Mouse (Mus musculus): ENCODE measurements at regions not wholly inside any gene's neighbourhood (a gene's known extent, or its start where the extent isn't known, plus 50 kb on each side); places are given as distances from the start of the nearest gene placed in this dataset.

- H3K27ac ChIP-seq (ENCODE audit: low read depth) = no peak overlapping the region
- H3K9me3 ChIP-seq (ENCODE audit: low read length) = no peaks in the 10 kb centered on the region
- peaks cover 20% of the 10 kb centered on the region for H3K4me1 ChIP-seq (ENCODE audit: insufficient read depth)
- WGBS (ENCODE audit: insufficient replicate concordance) = 78% methylated on average over 12 of the region's 12 CpGs
- H3K27me3 ChIP-seq (ENCODE audit: insufficient read depth, low read length) = no peaks in the 10 kb centered on the region
- no peak overlapping the region for H3K9ac ChIP-seq (replicated peaks)
- ATAC-seq = no peak
- DNase-seq = peak; percentile 38
- H3K4me3 ChIP-seq (ENCODE audit: low read depth, low read length) = no peak overlapping the region
- no peaks in the 10 kb centered on the region for H3K36me3 ChIP-seq (replicated peaks; ENCODE audit: insufficient read depth, low read length)
- no peak overlapping the region for H3K4me2 ChIP-seq (ENCODE audit: low read depth, low read length)
- TF ChIP-seq CTCF (IDR thresholded peaks at IDR 0.05; ENCODE audit: low read depth) (no peak), EP300 (IDR thresholded peaks at IDR 0.05; ENCODE audit: low read depth) (no peak)
Observed at GRCm38 (mm10) chr10:122615658-122616057, 62.9 kb upstream of the Ppm1h start.

GRCm38 (mm10) chr10:122616385-122616784, 62.2 kb upstream of the Ppm1h start:
- H3K4me3 ChIP-seq (ENCODE audit: low read depth, low read length) = no peak overlapping the region
- H3K4me1 ChIP-seq (ENCODE audit: insufficient read depth) = peaks cover 20% of the 10 kb centered on the region
- no peak for ATAC-seq
- no peak overlapping the region for H3K27ac ChIP-seq (ENCODE audit: low read depth)
- H3K4me2 ChIP-seq (ENCODE audit: low read depth, low read length) = no peak overlapping the region
- no peak for DNase-seq
- H3K27me3 ChIP-seq (ENCODE audit: insufficient read depth, low read length) = no peaks in the 10 kb centered on the region
- 77% methylated on average over 6 of the region's 6 CpGs for WGBS (ENCODE audit: insufficient replicate concordance)
- no peak overlapping the region for H3K9ac ChIP-seq (replicated peaks)
- no peak for TF ChIP-seq CTCF (IDR thresholded peaks at IDR 0.05; ENCODE audit: low read depth)
- TF ChIP-seq EP300 (IDR thresholded peaks at IDR 0.05; ENCODE audit: low read depth) = no peak
- no peaks in the 10 kb centered on the region for H3K9me3 ChIP-seq (ENCODE audit: low read length)
- H3K36me3 ChIP-seq (replicated peaks; ENCODE audit: insufficient read depth, low read length) = no peaks in the 10 kb centered on the region

DNA sequence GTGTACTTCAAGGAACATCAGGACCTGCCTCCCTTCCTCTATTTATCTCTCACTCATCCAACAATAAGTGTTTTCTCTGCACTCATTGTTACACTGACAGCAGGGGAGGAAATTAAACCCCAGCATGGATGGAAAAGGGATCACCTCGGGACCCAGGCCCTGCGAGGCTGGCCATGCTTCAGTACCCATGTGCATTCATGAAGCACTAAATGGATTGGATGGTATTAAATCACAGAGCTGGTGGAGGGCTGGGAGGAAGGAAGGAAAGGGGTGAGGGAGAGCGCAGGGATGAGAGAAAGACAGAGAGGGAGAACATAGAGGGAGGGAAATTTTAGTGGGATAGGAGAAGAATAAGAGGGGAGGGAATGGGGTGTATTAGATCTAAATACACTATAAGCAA, 59.7 kb upstream of the Ppm1h start:
- ATAC-seq (no peak), DNase-seq (no peak)
- no peak overlapping the region for H3K9ac ChIP-seq (replicated peaks)
- H3K27me3 ChIP-seq (ENCODE audit: insufficient read depth, low read length) = no peaks in the 10 kb centered on the region
- no peaks in the 10 kb centered on the region for H3K36me3 ChIP-seq (replicated peaks; ENCODE audit: insufficient read depth, low read length)
- no peaks in the 10 kb centered on the region for H3K9me3 ChIP-seq (ENCODE audit: low read length)
- TF ChIP-seq EP300 (IDR thresholded peaks at IDR 0.05; ENCODE audit: low read depth) = no peak
- no peak for TF ChIP-seq CTCF (IDR thresholded peaks at IDR 0.05; ENCODE audit: low read depth)
- H3K27ac ChIP-seq (ENCODE audit: low read depth) = no peak overlapping the region
- no peak overlapping the region for H3K4me3 ChIP-seq (ENCODE audit: low read depth, low read length)
- WGBS (ENCODE audit: insufficient replicate concordance) = 78% methylated on average over 3 of the region's 3 CpGs
- H3K4me2 ChIP-seq (ENCODE audit: low read depth, low read length) = no peak overlapping the region
- peaks cover 14% of the 10 kb centered on the region for H3K4me1 ChIP-seq (ENCODE audit: insufficient read depth)

- Histone ChIP-seq H3K27me3 (ENCODE audit: insufficient read depth, low read length) (no peaks in the 10 kb centered on the region), H3K4me1 (ENCODE audit: insufficient read depth) (peaks cover 8% of the 10 kb centered on the region), H3K27ac (ENCODE audit: low read depth) (no peak overlapping the region), H3K4me3 (ENCODE audit: low read depth, low read length) (no peak overlapping the region), H3K4me2 (ENCODE audit: low read depth, low read length) (no peak overlapping the region), H3K9me3 (ENCODE audit: low read length) (no peaks in the 10 kb centered on the region), H3K36me3 (replicated peaks; ENCODE audit: insufficient read depth, low read length) (no peaks in the 10 kb centered on the region), H3K9ac (replicated peaks) (no peak overlapping the region)
- TF ChIP-seq CTCF (IDR thresholded peaks at IDR 0.05; ENCODE audit: low read depth) (no peak), EP300 (IDR thresholded peaks at IDR 0.05; ENCODE audit: low read depth) (no peak)
- WGBS (ENCODE audit: insufficient replicate concordance) = 73% methylated on average over 16 of the region's 16 CpGs
- 0 out of 2 replicates have a peak, but pooled peaks have one; percentile 38 for ATAC-seq
- DNase-seq = no peak
Observed at GRCm38 (mm10) chr10:122619406-122620116, 59.0 kb upstream of the Ppm1h start.
